Comparison of ENCODE assay signal across 8 mouse cellular contexts in the genomic region with DNA sequence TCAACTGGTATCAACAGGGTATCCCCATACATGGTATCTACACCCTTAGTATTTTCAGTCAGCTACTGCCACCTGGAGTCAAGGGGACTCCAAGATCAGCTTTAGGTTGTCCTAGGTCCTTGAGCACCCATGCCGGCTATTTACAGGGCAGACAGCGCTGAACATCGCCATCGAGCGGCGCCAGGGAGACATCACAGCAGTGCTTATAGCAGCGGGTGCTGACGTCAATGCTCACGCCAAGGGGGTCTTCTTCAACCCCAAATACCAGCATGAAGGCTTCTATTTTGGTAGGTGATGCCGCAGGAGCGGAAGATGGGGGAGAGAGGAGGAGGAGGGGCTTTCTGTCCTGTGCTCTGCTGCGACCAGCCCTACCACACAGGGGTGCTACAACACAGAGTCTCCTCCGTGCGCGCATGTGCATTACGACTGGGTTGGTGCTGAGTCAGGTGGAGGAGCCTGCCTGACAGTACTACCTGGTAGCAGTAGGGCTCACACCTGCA. TPM values are rescaled to one million over a fixed set of nuclear protein-coding genes. Genes with fewer than 3 reads are reported as not detected.
DNase-seq lines count a peak whose midpoint lies in the region; ATAC-seq and TF ChIP-seq lines count a peak whose summit lies in the region.
"Had no signal": no experiment of that assay in that cellular context is flagged by ENCODE, and none has a peak within 500 bp of the region (broad histone marks: within the 10 kb centered on the region; RNA-seq: fewer than 3 reads in every experiment).

No protein-coding gene starts in this region.

- WGBS in intestine, postnatal 0 days: 1% methylated on average over 16 of the region's 16 CpGs
- WGBS in midbrain, embryonic 10.5 days: 3% methylated on average over 16 of the region's 16 CpGs

- H3K4me3 ChIP-seq in intestine, postnatal 0 days (ENCODE audit: low read depth, low read length): peak overlapping the region; percentile 28
- H3K4me3 ChIP-seq in midbrain, embryonic 10.5 days: peak overlapping the region; percentile 50
- H3K4me3 ChIP-seq: myocyte had no signal

- ATAC-seq in intestine, postnatal 0 days: peak; percentile 88

- peak; percentile 43 for DNase-seq in adrenal gland, adult 2 months
- DNase-seq in embryo, embryonic 10.5 days (ENCODE audit: low spot score): peak; percentile 70
- peak; percentile 11 to 38 for DNase-seq in gastrocnemius, postnatal 36 days
- DNase-seq in left cerebral cortex, postnatal 25 days (ENCODE audit: low spot score in 2 of 2): peak; percentile 82 to 87
- peak; percentile 49 for DNase-seq in midbrain, embryonic 10.5 days (ENCODE audit: low spot score)
- DNase-seq in skeletal muscle tissue, adult 2 months (ENCODE audit: low read depth, low spot score): peak; percentile 43

- peak overlapping the region; percentile 64 for H3K4me2 ChIP-seq in intestine, postnatal 0 days (replicated peaks; ENCODE audit: low read depth)

- H3K27ac ChIP-seq in intestine, postnatal 0 days (ENCODE audit: low read depth, low read length): no peak overlapping the region
- peak overlapping the region; percentile 42; the same call in 1 of the 2 replicates for H3K27ac ChIP-seq in midbrain, embryonic 10.5 days (replicated peaks)

- H3K9ac ChIP-seq in intestine, postnatal 0 days (ENCODE audit: low read depth, low read length): no peak overlapping the region

- H3K9me3 ChIP-seq in intestine, postnatal 0 days (ENCODE audit: control insufficient read depth): no peaks in the 10 kb centered on the region
- no peaks in the 10 kb centered on the region for H3K9me3 ChIP-seq in midbrain, embryonic 10.5 days (replicated peaks)

- H3K4me1 ChIP-seq in intestine, postnatal 0 days (replicated peaks; ENCODE audit: control insufficient read depth, insufficient read depth, low read length): no peaks in the 10 kb centered on the region
- peaks cover 11% of the 10 kb centered on the region for H3K4me1 ChIP-seq in midbrain, embryonic 10.5 days

- H3K36me3 ChIP-seq in intestine, postnatal 0 days (ENCODE audit: control insufficient read depth, insufficient read depth): no peaks in the 10 kb centered on the region
- H3K36me3 ChIP-seq in midbrain, embryonic 10.5 days: no peaks in the 10 kb centered on the region

- TF ChIP-seq CTCF in intestine, postnatal 0 days (IDR thresholded peaks at IDR 0.05; ENCODE audit: low read depth): peak; percentile 77

- no peaks in the 10 kb centered on the region; the same call in 1 of the 2 replicates for H3K27me3 ChIP-seq in intestine, postnatal 0 days (replicated peaks; ENCODE audit: control insufficient read depth, insufficient read depth, low read length)
- no peaks in the 10 kb centered on the region for H3K27me3 ChIP-seq in midbrain, embryonic 10.5 days (ENCODE audit: low read depth, poor library complexity, severe bottlenecking)

- intact Hi-C loops in gastrocnemius, postnatal 36 days (cut with DNase I): no loop called here
- intact Hi-C loops in left cerebral cortex, postnatal 25 days (cut with DNase I): loop anchor here (2.0 to 5.0 kb wide), 2 partner anchors 83 to 144 kb away; partner anchors contain the start of genes Ctns, Haspin and Shpk

RNA-seq across cellular contexts. Expression of gene Trpv3, which starts 14.4 kb away (rescaled TPM):
- under 1 TPM; 0.12 to 0.14 TPM for total RNA-seq in adrenal gland, adult 2 months (2021)
- 0.04 and 0.09 TPM in 2 replicates for polyA plus RNA-seq in adrenal gland, adult 2 months (2012; rRNA removed)
- not detected for total RNA-seq in gastrocnemius, postnatal 36 days (2021)
- 0.16 and 0.27 TPM in 2 replicates for polyA plus RNA-seq in intestine, postnatal 0 days (2015; fragmentation: Nextera tagmentation; extraction: Ambion mirVana)
- total RNA-seq in left cerebral cortex, postnatal 25 days (2021): under 1 TPM; 0.25 to 0.48 TPM
- not detected in 2 replicates for polyA plus RNA-seq in midbrain, embryonic 10.5 days (2016; fragmentation: Nextera tagmentation; extraction: Ambion mirVana)

RNA-seq across cellular contexts. Expression of gene Trpv1, which starts 47.5 kb away (rescaled TPM):
- under 1 TPM; 0.21 to 0.26 TPM for total RNA-seq in adrenal gland, adult 2 months (2021)
- 0.62 and 1.0 TPM in 2 replicates for polyA plus RNA-seq in adrenal gland, adult 2 months (2012; rRNA removed)
- under 1 TPM; 0.15 TPM for total RNA-seq in gastrocnemius, postnatal 36 days (2021)
- polyA plus RNA-seq in intestine, postnatal 0 days (2015; fragmentation: Nextera tagmentation; extraction: Ambion mirVana): 0.13 and 0.24 TPM in 2 replicates
- total RNA-seq in left cerebral cortex, postnatal 25 days (2021): under 1 TPM in 1 of 2 experiments, not detected in 1; 0.50 TPM
- polyA plus RNA-seq in midbrain, embryonic 10.5 days (2016; fragmentation: Nextera tagmentation; extraction: Ambion mirVana): not detected in 2 replicates

RNA-seq across cellular contexts. Expression of gene Aspa, which starts 47.8 kb away (rescaled TPM):
- total RNA-seq in adrenal gland, adult 2 months (2021): 10 to 100 TPM; 12.9 to 27.6 TPM
- polyA plus RNA-seq in adrenal gland, adult 2 months (2012; rRNA removed): 0.48 and 0.59 TPM in 2 replicates
- 1 to 10 TPM; 1.7 to 3.8 TPM for total RNA-seq in gastrocnemius, postnatal 36 days (2021)
- 8.4 and 13.5 TPM in 2 replicates for polyA plus RNA-seq in intestine, postnatal 0 days (2015; fragmentation: Nextera tagmentation; extraction: Ambion mirVana)
- 10 to 100 TPM in 1 of 2 experiments, 1 to 10 TPM in 1; 8.6 to 12.9 TPM for total RNA-seq in left cerebral cortex, postnatal 25 days (2021)
- 0.17 TPM in 1 of 2 replicates, not detected in the other for polyA plus RNA-seq in midbrain, embryonic 10.5 days (2016; fragmentation: Nextera tagmentation; extraction: Ambion mirVana)

RNA-seq across cellular contexts. Expression of gene Gm49340, which starts 48.0 kb away (rescaled TPM):
- total RNA-seq in adrenal gland, adult 2 months (2021): not detected
- polyA plus RNA-seq in adrenal gland, adult 2 months (2012; rRNA removed): 0.04 TPM in 1 of 2 replicates, not detected in the other
- total RNA-seq in gastrocnemius, postnatal 36 days (2021): not detected
- polyA plus RNA-seq in intestine, postnatal 0 days (2015; fragmentation: Nextera tagmentation; extraction: Ambion mirVana): not detected in 2 replicates
- not detected for total RNA-seq in left cerebral cortex, postnatal 25 days (2021)
- not detected in 2 replicates for polyA plus RNA-seq in midbrain, embryonic 10.5 days (2016; fragmentation: Nextera tagmentation; extraction: Ambion mirVana)
- polyA plus RNA-seq: myocyte had no signal

RNA-seq across cellular contexts. Expression of gene Spata22, which starts 48.0 kb away (rescaled TPM):
- total RNA-seq in adrenal gland, adult 2 months (2021): 1 to 10 TPM; 1.1 to 1.5 TPM
- polyA plus RNA-seq in adrenal gland, adult 2 months (2012; rRNA removed): not detected in 2 replicates
- not detected for total RNA-seq in gastrocnemius, postnatal 36 days (2021)
- 0.14 and 0.16 TPM in 2 replicates for polyA plus RNA-seq in intestine, postnatal 0 days (2015; fragmentation: Nextera tagmentation; extraction: Ambion mirVana)
- total RNA-seq in left cerebral cortex, postnatal 25 days (2021): not detected
- polyA plus RNA-seq in midbrain, embryonic 10.5 days (2016; fragmentation: Nextera tagmentation; extraction: Ambion mirVana): not detected in 2 replicates
- polyA plus RNA-seq: myocyte had no signal

Comparison
In these comparisons a context has a peak if more than half of its experiments do, and no peak if none do; other contexts are left out.
1. DNase-seq: peak in every context shown above with its lines; median percentile 84 in left cerebral cortex, postnatal 25 days; 70 in embryo, embryonic 10.5 days; 49 in midbrain, embryonic 10.5 days; 43 in adrenal gland, adult 2 months; 43 in skeletal muscle tissue, adult 2 months; 24 in gastrocnemius, postnatal 36 days.